Mouse (Mus musculus) embryonic facial prominence, embryonic 14.5 days (tissue): ENCODE data around the gene Fyttd1. TPM values are rescaled to one million over a fixed set of nuclear protein-coding genes. Genes with fewer than 3 reads are reported as not detected.

Experiments
- ATAC-seq: fragments of 200-750 bp; cut with Nextera tagmentation; 2 replicates; pipeline ENCODE4 v1.8.0; 2017; ENCODE audit warnings: low read depth, moderate number of reproducible peaks, moderate TSS enrichment
- DNase-seq: peaks from one replicate; pipeline ENCODE4 v3.0.0-alpha.2; 2015; ENCODE audit warnings: low spot score
- H3K27ac ChIP-seq: fragments of 300-500 bp; sonication (generic); replicated peaks from 2 replicates; pipeline ENCODE4 v1.5.1; 2014; ENCODE audit warnings: low read depth, mild to moderate bottlenecking, low read length, moderate library complexity
- H3K27me3 ChIP-seq: fragments of 300-500 bp; sonication (generic); replicated peaks from 2 replicates; pipeline ENCODE4 v1.6.1; 2014; ENCODE audit warnings: low read length; ENCODE audit not compliant: control insufficient read depth, insufficient read depth
- H3K36me3 ChIP-seq: fragments of 300-500 bp; sonication (generic); 2 replicates; pipeline ENCODE4 v1.6.1; 2014; ENCODE audit warnings: low read length, mixed read lengths; ENCODE audit not compliant: control insufficient read depth, insufficient read depth
- H3K4me1 ChIP-seq: fragments of 300-500 bp; sonication (generic); 2 replicates; pipeline ENCODE4 v1.6.1; 2014; ENCODE audit warnings: antibody characterized with exemption, low read length; ENCODE audit not compliant: control insufficient read depth, insufficient read depth
- H3K4me2 ChIP-seq: fragments of 300-500 bp; sonication (generic); 2 replicates; pipeline ENCODE4 v1.6.1; 2014; ENCODE audit warnings: low read depth, mild to moderate bottlenecking, low read length, moderate library complexity, mixed read lengths
- H3K4me3 ChIP-seq: fragments of 300-500 bp; sonication (generic); 2 replicates; pipeline ENCODE4 v1.5.1; 2014; ENCODE audit warnings: low read depth, mild to moderate bottlenecking, low read length
- H3K9ac ChIP-seq: fragments of 300-500 bp; sonication (generic); 2 replicates; pipeline ENCODE4 v1.6.1; 2014; ENCODE audit warnings: low read depth, mild to moderate bottlenecking, low read length, moderate library complexity, mixed read lengths
- H3K9me3 ChIP-seq: fragments of 300-500 bp; sonication (generic); 2 replicates; pipeline ENCODE4 v1.6.1; 2016; ENCODE audit warnings: low read length; ENCODE audit not compliant: control insufficient read depth
- WGBS: fragments of 180-500 bp; shearing (Covaris S2); extraction: QIAGEN DNeasy Blood & Tissue Kit; methylation state at CpG from one replicate; pipeline ENCODE4 v1.1.7; 2014; 5-methylcytosine and 5-hydroxymethylcytosine counted together
- polyA plus RNA-seq: library from polyadenylated mRNA; unstranded; fragments of >200 nt; fragmentation: Nextera tagmentation; extraction: Ambion mirVana; gene quantifications from 2 replicates; pipeline ENCODE4 v1.2.1, GENCODE M21; 2014

Fyttd1 gene
- polyA plus RNA-seq, 1 experiment from 2014 or later, result 136 TPM

- no peak overlapping the region for H3K4me3 ChIP-seq
- H3K27me3 ChIP-seq, result no peaks in the 10 kb centered on the region
- H3K36me3 ChIP-seq, result no peaks in the 10 kb centered on the region
- H3K27ac ChIP-seq, result no peak overlapping the region
- ATAC-seq, result peak; percentile 88
- 59% methylated on average over 5 of the region's 5 CpGs for WGBS
- peak; percentile 85 for DNase-seq
- no peaks in the 10 kb centered on the region for H3K9me3 ChIP-seq
- H3K4me2 ChIP-seq, result no peak overlapping the region
- no peak overlapping the region for H3K9ac ChIP-seq
- H3K4me1 ChIP-seq, result no peaks in the 10 kb centered on the region; the same call in 1 of the 2 replicates
Observed at GRCm38 (mm10) chr16:32942694-32943093, 65.4 kb downstream of the Fyttd1 start.

- no peak overlapping the region for H3K4me3 ChIP-seq
- no peaks in the 10 kb centered on the region; the same call in 1 of the 2 replicates for H3K4me1 ChIP-seq
- DNase-seq (no peak), ATAC-seq (no peak)
- H3K27me3 ChIP-seq, result no peaks in the 10 kb centered on the region
- no peaks in the 10 kb centered on the region for H3K9me3 ChIP-seq
- WGBS, result 65% methylated on average over 5 of the region's 5 CpGs
- H3K4me2 ChIP-seq, result no peak overlapping the region
- H3K36me3 ChIP-seq, result 0 out of 2 replicates have a peak, but pooled peaks cover under 1% of the 10 kb centered on the region
- no peak overlapping the region for H3K27ac ChIP-seq
- H3K9ac ChIP-seq, result no peak overlapping the region
Observed at GRCm38 (mm10) chr16:32945379-32945778, 68.1 kb downstream of the Fyttd1 start.

- WGBS, result 84% methylated on average over 8 of the region's 8 CpGs
- Histone ChIP-seq H3K4me1 (no peaks in the 10 kb centered on the region; the same call in 1 of the 2 replicates), H3K27me3 (no peaks in the 10 kb centered on the region), H3K4me2 (no peak overlapping the region), H3K36me3 (peaks cover 8% of the 10 kb centered on the region), H3K4me3 (no peak overlapping the region), H3K9me3 (no peaks in the 10 kb centered on the region), H3K9ac (no peak overlapping the region), H3K27ac (no peak overlapping the region)
- no peak for DNase-seq
- no peak; the same call in 1 of the 2 replicates for ATAC-seq
Observed at GRCm38 (mm10) chr16:32948016-32948415, 70.7 kb downstream of the Fyttd1 start.

GRCm38 (mm10) chr16:32948656-32949055, 71.4 kb downstream of the Fyttd1 start:
- DNase-seq (no peak), ATAC-seq (no peak)
- WGBS, result 81% methylated on average over 5 of the region's 5 CpGs
- Histone ChIP-seq H3K4me2 (no peak overlapping the region), H3K4me1 (no peaks in the 10 kb centered on the region; the same call in 1 of the 2 replicates), H3K9ac (no peak overlapping the region), H3K27ac (no peak overlapping the region), H3K4me3 (no peak overlapping the region), H3K36me3 (peaks cover 8% of the 10 kb centered on the region), H3K27me3 (no peaks in the 10 kb centered on the region), H3K9me3 (no peaks in the 10 kb centered on the region)

- Histone ChIP-seq H3K4me2 (no peak overlapping the region), H3K36me3 (peaks cover 8% of the 10 kb centered on the region), H3K9ac (no peak overlapping the region), H3K4me3 (no peak overlapping the region), H3K27me3 (no peaks in the 10 kb centered on the region), H3K9me3 (no peaks in the 10 kb centered on the region), H3K27ac (no peak overlapping the region), H3K4me1 (no peaks in the 10 kb centered on the region; the same call in 1 of the 2 replicates)
- DNase-seq (no peak), ATAC-seq (no peak)
Observed at GRCm38 (mm10) chr16:32949281-32949680, 72.0 kb downstream of the Fyttd1 start.

- ATAC-seq (no peak), DNase-seq (no peak)
- Histone ChIP-seq H3K27ac (no peak overlapping the region), H3K36me3 (peaks cover 18% of the 10 kb centered on the region), H3K9me3 (no peaks in the 10 kb centered on the region), H3K4me1 (no peaks in the 10 kb centered on the region; the same call in 1 of the 2 replicates), H3K9ac (no peak overlapping the region), H3K27me3 (no peaks in the 10 kb centered on the region), H3K4me2 (no peak overlapping the region), H3K4me3 (no peak overlapping the region)
- WGBS, result 87% methylated on average over 2 of the region's 2 CpGs
Observed at GRCm38 (mm10) chr16:32951074-32951473, 73.8 kb downstream of the Fyttd1 start.

GRCm38 (mm10) chr16:32953806-32954205, 76.5 kb downstream of the Fyttd1 start:
- Histone ChIP-seq H3K4me1 (no peaks in the 10 kb centered on the region), H3K27ac (no peak overlapping the region), H3K9me3 (no peaks in the 10 kb centered on the region), H3K4me2 (no peak overlapping the region), H3K9ac (no peak overlapping the region), H3K4me3 (no peak overlapping the region), H3K27me3 (no peaks in the 10 kb centered on the region), H3K36me3 (peaks cover 23% of the 10 kb centered on the region)
- no peak for ATAC-seq
- DNase-seq, result no peak
- WGBS, result 73% methylated on average over 5 of the region's 5 CpGs

GRCm38 (mm10) chr16:32954304-32954703, 77.0 kb downstream of the Fyttd1 start:
- no peak overlapping the region for H3K9ac ChIP-seq

GRCm38 (mm10) chr16:32956889-32957288, 79.6 kb downstream of the Fyttd1 start:
- no peaks in the 10 kb centered on the region for H3K4me1 ChIP-seq
- no peak overlapping the region for H3K4me2 ChIP-seq
- no peak for ATAC-seq
- no peaks in the 10 kb centered on the region for H3K27me3 ChIP-seq
- no peak for DNase-seq
- H3K4me3 ChIP-seq, result no peak overlapping the region
- H3K9me3 ChIP-seq, result no peaks in the 10 kb centered on the region
- H3K27ac ChIP-seq, result no peak overlapping the region
- WGBS, result 65% methylated on average over 5 of the region's 5 CpGs
- H3K36me3 ChIP-seq, result peaks cover 39% of the 10 kb centered on the region
- H3K9ac ChIP-seq, result no peak overlapping the region

More at GRCm38 (mm10) chr16:32954304-32954703, 77.0 kb downstream of the Fyttd1 start:
- Histone ChIP-seq H3K27ac (no peak overlapping the region), H3K4me3 (no peak overlapping the region), H3K36me3 (peaks cover 25% of the 10 kb centered on the region), H3K27me3 (no peaks in the 10 kb centered on the region), H3K4me1 (no peaks in the 10 kb centered on the region), H3K4me2 (no peak overlapping the region), H3K9me3 (no peaks in the 10 kb centered on the region)
- DNase-seq (no peak), ATAC-seq (no peak)
- 59% methylated on average over 5 of the region's 6 CpGs for WGBS
